Mouse (Mus musculus) G1E (cell line): ENCODE results near the gene Actbl2.

Experiments used
- CTCF ChIP-seq: IDR thresholded peaks from 2 replicates; pipeline ENCODE4 v1.5.1; 2012; ENCODE audit warnings: low read depth, low read length, inconsistent platforms, mixed read lengths
- POLR2AphosphoS5 ChIP-seq: IDR thresholded peaks from 2 replicates; pipeline ENCODE4 v1.6.1; 2012; ENCODE audit warnings: low read depth, low read length, inconsistent platforms; ENCODE audit not compliant: insufficient replicate concordance

DNA sequence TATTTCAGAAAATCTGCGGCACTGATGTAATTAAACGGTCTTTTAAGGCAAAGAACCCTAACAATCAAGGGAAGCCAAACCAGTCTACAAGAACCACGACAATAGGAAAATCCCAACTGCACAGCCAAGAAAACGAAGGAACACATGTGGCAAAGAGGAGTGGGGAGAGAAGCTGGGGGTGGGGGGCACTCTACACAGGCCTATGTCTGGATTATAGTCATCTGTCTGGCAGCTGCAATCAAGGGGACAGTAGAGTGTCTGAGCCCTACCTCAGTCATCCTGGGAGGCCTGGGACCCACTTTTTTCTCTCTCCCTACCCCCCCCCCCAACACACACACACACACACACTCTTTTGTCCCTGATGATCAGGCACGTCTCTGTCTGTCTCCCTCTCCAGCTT is 12.0 kb downstream of the Actbl2 start:
- TF ChIP-seq CTCF: no peak
- no peak for TF ChIP-seq POLR2AphosphoS5
